Mouse (Mus musculus): ENCODE results near the gene Cdhr2. TPM values are rescaled to one million over a fixed set of nuclear protein-coding genes. Genes with fewer than 3 reads are reported as not detected.

The Cdhr2 gene
- not detected for total RNA-seq (2021)
- 0.04 TPM in 1 of 2 replicates, not detected in the other for polyA plus RNA-seq (2012; rRNA removed)
- long read RNA-seq = 0 reads

- Histone ChIP-seq H3K36me3 (ENCODE audit: control insufficient read depth, insufficient read depth, low read length) (no peaks in the 10 kb centered on the region), H3K27me3 (ENCODE audit: control insufficient read depth, insufficient read depth, low read length) (no peaks in the 10 kb centered on the region), H3K79me2 (replicated peaks; ENCODE audit: control insufficient read depth, insufficient read depth, low read length) (no peaks in the 10 kb centered on the region), H3K27ac (no peak within 1 kb of the TSS), H3K4me1 (ENCODE audit: control insufficient read depth, insufficient read depth, low read length) (no peaks in the 10 kb centered on the region), H3K4me3 (no peak within 1 kb of the TSS), H3K9ac (ENCODE audit: low read depth, low read length) (no peak within 1 kb of the TSS)
- TF ChIP-seq POLR2A (IDR thresholded peaks at IDR 0.05; ENCODE audit: insufficient read depth, low read depth, low read length) (no peak), CTCF (IDR thresholded peaks at IDR 0.05) (no peak), EP300 (IDR thresholded peaks at IDR 0.05; ENCODE audit: insufficient read depth, low read depth, low read length) (no peak)
- whole genome bisulfite sequencing = 68% methylated on average over 5 of the region's 5 CpGs
- DNase-seq = no peak
- intact Hi-C loops (cut with DNase I) = no loop called here
Observed at GRCm38 (mm10) chr13:54701243-54701642, at the start of gene Cdhr2. Cdhr2 (plus strand) TSS chr13:54701461.

GRCm38 (mm10) chr13:54660877-54661276 is 40.4 kb upstream of the Cdhr2 start:
- 68% methylated on average over 5 of the region's 5 CpGs for WGBS
- intact Hi-C loops (cut with DNase I) = no loop called here

DNA sequence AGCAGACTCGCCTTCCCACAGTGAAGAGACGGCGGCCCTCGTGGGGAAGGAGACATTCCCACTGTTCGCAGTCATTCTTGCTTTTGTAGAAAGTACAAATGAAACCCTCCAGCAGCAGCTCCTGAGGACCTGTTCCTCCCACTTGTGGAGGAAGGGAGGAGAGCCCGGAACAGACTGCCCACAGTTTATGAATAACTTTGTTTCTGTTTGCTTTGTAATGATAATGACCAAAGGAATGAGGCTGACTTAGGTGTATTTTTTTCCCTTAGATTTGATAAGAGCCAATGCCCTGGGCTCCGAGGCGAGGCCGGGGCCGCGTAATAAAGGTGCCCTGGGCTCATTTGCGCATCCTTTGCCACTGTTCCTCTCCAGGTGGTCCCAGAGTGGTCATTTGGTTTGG is 39.9 kb upstream of the Cdhr2 start:
- TF ChIP-seq EP300 (IDR thresholded peaks at IDR 0.05; ENCODE audit: insufficient read depth, low read depth, low read length) (no peak), CTCF (IDR thresholded peaks at IDR 0.05) (no peak), POLR2A (IDR thresholded peaks at IDR 0.05; ENCODE audit: insufficient read depth, low read depth, low read length) (no peak)
- no peaks in the 10 kb centered on the region for H3K27me3 ChIP-seq (ENCODE audit: control insufficient read depth, insufficient read depth, low read length)
- intact Hi-C loops (cut with DNase I) = no loop called here
- no peak for DNase-seq
- no peak overlapping the region for H3K9ac ChIP-seq (ENCODE audit: low read depth, low read length)
- H3K27ac ChIP-seq = no peak overlapping the region
- H3K36me3 ChIP-seq (ENCODE audit: control insufficient read depth, insufficient read depth, low read length) = no peaks in the 10 kb centered on the region
- H3K79me2 ChIP-seq (replicated peaks; ENCODE audit: control insufficient read depth, insufficient read depth, low read length) = no peaks in the 10 kb centered on the region
- no peak overlapping the region for H3K4me3 ChIP-seq
- no peaks in the 10 kb centered on the region for H3K4me1 ChIP-seq (ENCODE audit: control insufficient read depth, insufficient read depth, low read length)
- 88% methylated on average over 12 of the region's 12 CpGs for WGBS

More at GRCm38 (mm10) chr13:54660877-54661276, 40.4 kb upstream of the Cdhr2 start:
- TF ChIP-seq POLR2A (IDR thresholded peaks at IDR 0.05; ENCODE audit: insufficient read depth, low read depth, low read length) (no peak), CTCF (IDR thresholded peaks at IDR 0.05) (no peak), EP300 (IDR thresholded peaks at IDR 0.05; ENCODE audit: insufficient read depth, low read depth, low read length) (no peak)
- DNase-seq = no peak
- Histone ChIP-seq H3K79me2 (replicated peaks; ENCODE audit: control insufficient read depth, insufficient read depth, low read length) (no peaks in the 10 kb centered on the region), H3K36me3 (ENCODE audit: control insufficient read depth, insufficient read depth, low read length) (no peaks in the 10 kb centered on the region), H3K27ac (no peak overlapping the region), H3K27me3 (ENCODE audit: control insufficient read depth, insufficient read depth, low read length) (no peaks in the 10 kb centered on the region), H3K4me3 (no peak overlapping the region), H3K4me1 (ENCODE audit: control insufficient read depth, insufficient read depth, low read length) (no peaks in the 10 kb centered on the region), H3K9ac (ENCODE audit: low read depth, low read length) (no peak overlapping the region)

GRCm38 (mm10) chr13:54663999-54664398 is 37.3 kb upstream of the Cdhr2 start:
- Histone ChIP-seq H3K9ac (ENCODE audit: low read depth, low read length) (no peak overlapping the region), H3K27ac (no peak overlapping the region), H3K4me1 (ENCODE audit: control insufficient read depth, insufficient read depth, low read length) (no peaks in the 10 kb centered on the region), H3K79me2 (replicated peaks; ENCODE audit: control insufficient read depth, insufficient read depth, low read length) (no peaks in the 10 kb centered on the region), H3K27me3 (ENCODE audit: control insufficient read depth, insufficient read depth, low read length) (no peaks in the 10 kb centered on the region), H3K4me3 (no peak overlapping the region), H3K36me3 (ENCODE audit: control insufficient read depth, insufficient read depth, low read length) (no peaks in the 10 kb centered on the region)
- intact Hi-C loops (cut with DNase I) = no loop called here
- no peak for DNase-seq
- TF ChIP-seq CTCF (IDR thresholded peaks at IDR 0.05) = no peak
- no peak for TF ChIP-seq POLR2A (IDR thresholded peaks at IDR 0.05; ENCODE audit: insufficient read depth, low read depth, low read length)
- TF ChIP-seq EP300 (IDR thresholded peaks at IDR 0.05; ENCODE audit: insufficient read depth, low read depth, low read length) = no peak
- 85% methylated on average over 4 of the region's 4 CpGs for WGBS

DNA sequence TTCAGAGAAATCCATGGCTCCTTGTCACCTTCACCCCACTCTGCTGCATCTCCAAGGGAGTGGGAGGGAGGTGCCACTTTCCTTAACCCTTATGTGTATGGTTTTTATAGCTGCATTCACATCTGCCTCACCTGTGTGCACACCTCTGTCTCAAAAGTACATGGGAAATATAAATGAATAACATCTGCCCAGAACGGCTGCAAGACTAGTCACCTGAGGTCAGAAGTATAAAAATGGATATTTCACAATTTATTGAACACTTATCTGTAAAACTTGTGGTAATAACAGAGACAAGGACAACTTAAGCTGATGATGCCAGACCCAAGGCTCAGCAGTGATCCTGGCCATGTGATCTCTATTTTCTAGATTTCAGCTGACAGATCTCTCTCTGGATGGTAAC is 36.8 kb upstream of the Cdhr2 start:
- Histone ChIP-seq H3K36me3 (ENCODE audit: control insufficient read depth, insufficient read depth, low read length) (no peaks in the 10 kb centered on the region), H3K9ac (ENCODE audit: low read depth, low read length) (no peak overlapping the region), H3K27ac (no peak overlapping the region), H3K4me1 (ENCODE audit: control insufficient read depth, insufficient read depth, low read length) (no peaks in the 10 kb centered on the region), H3K79me2 (replicated peaks; ENCODE audit: control insufficient read depth, insufficient read depth, low read length) (no peaks in the 10 kb centered on the region), H3K4me3 (no peak overlapping the region), H3K27me3 (ENCODE audit: control insufficient read depth, insufficient read depth, low read length) (no peaks in the 10 kb centered on the region)
- no peak for DNase-seq
- intact Hi-C loops (cut with DNase I) = no loop called here
- WGBS = 95% methylated on average over 1 of the region's 1 CpGs
- no peak for TF ChIP-seq POLR2A (IDR thresholded peaks at IDR 0.05; ENCODE audit: insufficient read depth, low read depth, low read length)

DNA sequence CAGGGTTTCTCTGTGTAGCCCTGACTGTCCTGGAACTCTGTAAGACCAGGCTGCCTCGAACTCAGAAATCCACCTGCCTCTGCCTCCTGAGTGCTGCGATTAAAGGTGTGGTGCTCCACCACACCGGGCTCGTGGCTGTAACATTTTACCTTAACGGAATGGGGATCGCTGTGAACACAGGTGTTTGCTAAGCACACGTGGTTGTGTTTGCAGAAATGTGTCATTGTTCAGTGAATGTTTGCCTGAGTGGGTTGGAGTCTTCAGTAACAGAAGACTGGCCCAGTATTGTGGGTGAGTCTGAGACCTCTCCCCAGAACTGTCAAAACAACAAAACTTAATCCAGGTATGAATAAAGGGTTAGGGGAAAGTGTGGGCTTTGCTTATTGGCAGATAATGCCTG is 36.2 kb upstream of the Cdhr2 start:
- no peaks in the 10 kb centered on the region for H3K27me3 ChIP-seq (ENCODE audit: control insufficient read depth, insufficient read depth, low read length)
- H3K79me2 ChIP-seq (replicated peaks; ENCODE audit: control insufficient read depth, insufficient read depth, low read length) = no peaks in the 10 kb centered on the region
- WGBS = 98% methylated on average over 7 of the region's 7 CpGs
- no peak overlapping the region for H3K9ac ChIP-seq (ENCODE audit: low read depth, low read length)
- no peak for DNase-seq
- no peak overlapping the region for H3K4me3 ChIP-seq
- no peaks in the 10 kb centered on the region for H3K36me3 ChIP-seq (ENCODE audit: control insufficient read depth, insufficient read depth, low read length)
- intact Hi-C loops (cut with DNase I) = no loop called here
- no peaks in the 10 kb centered on the region for H3K4me1 ChIP-seq (ENCODE audit: control insufficient read depth, insufficient read depth, low read length)
- H3K27ac ChIP-seq = no peak overlapping the region
- TF ChIP-seq CTCF (IDR thresholded peaks at IDR 0.05) (no peak), EP300 (IDR thresholded peaks at IDR 0.05; ENCODE audit: insufficient read depth, low read depth, low read length) (no peak), POLR2A (IDR thresholded peaks at IDR 0.05; ENCODE audit: insufficient read depth, low read depth, low read length) (no peak)

Data from heart, adult 2 months (tissue).